Mouse (Mus musculus) embryo, embryonic 11 days (tissue): Measurements from ENCODE around the gene Aph1b.
A peak's percentile ranks its signal among the peaks of the same experiment; 100 is the strongest.
"Not testable (repeated sequence)": the region's sequence is repeated elsewhere in the genome, so short reads cannot be mapped to it uniquely, and the experiment has no call there.

Source experiments
- DNase-seq: peaks from one replicate; pipeline ENCODE4 v3.0.0-alpha.2; 2015

The Aph1b gene

GRCm38 (mm10) chr9:66795464-66796324, at the start of gene Aph1b:
Gene Aph1b (minus strand): TSS chr9:66795490.
- DNase-seq = peak; percentile 98

- DNase-seq = no peak
These were observed 39.8 kb upstream of the Aph1b start for GRCm38 (mm10) chr9:66835097-66835480.

- DNase-seq = peak; percentile 100
These were observed 39.2 kb upstream of the Aph1b start, which contains the start of gene Aph1c for GRCm38 (mm10) chr9:66834318-66835096. Gene Aph1c (minus strand): TSS chr9:66834726.

- DNase-seq = no peak
These were observed 38.6 kb upstream of the Aph1b start for GRCm38 (mm10) chr9:66833851-66834250.

GRCm38 (mm10) chr9:66832366-66832908, 37.1 kb upstream of the Aph1b start:
- DNase-seq = no peak

GRCm38 (mm10) chr9:66825990-66826389, 30.7 kb upstream of the Aph1b start:
- peak; percentile 74 for DNase-seq

- DNase-seq = not testable (repeated sequence)
These were observed 27.0 kb upstream of the Aph1b start for GRCm38 (mm10) chr9:66822255-66822654.

GRCm38 (mm10) chr9:66820996-66821395, 25.7 kb upstream of the Aph1b start:
- DNase-seq = no peak

GRCm38 (mm10) chr9:66813392-66813791, 18.1 kb upstream of the Aph1b start:
- no peak for DNase-seq

- peak; percentile 58 for DNase-seq
These were observed 10.7 kb upstream of the Aph1b start for GRCm38 (mm10) chr9:66805951-66806350.

- DNase-seq = no peak
These were observed 6.7 kb upstream of the Aph1b start for GRCm38 (mm10) chr9:66801947-66802346.

GRCm38 (mm10) chr9:66796739-66797138, 1.4 kb upstream of the Aph1b start, which contains the start of gene Gm10647:
Gene Gm10647 (plus strand): TSS chr9:66797039.
- no peak for DNase-seq

- peak; percentile 27 for DNase-seq
These were observed 444 bp downstream of the Aph1b start for GRCm38 (mm10) chr9:66794629-66795463.

GRCm38 (mm10) chr9:66787821-66788220, 7.5 kb downstream of the Aph1b start:
- peak; percentile 73 for DNase-seq

- DNase-seq = not testable (repeated sequence)
These were observed 10.7 kb downstream of the Aph1b start for GRCm38 (mm10) chr9:66784552-66784951.

- no peak for DNase-seq
These were observed 24.6 kb downstream of the Aph1b start for GRCm38 (mm10) chr9:66770701-66771100.

- no peak for DNase-seq
These were observed 26.0 kb downstream of the Aph1b start for GRCm38 (mm10) chr9:66769275-66769674.

- DNase-seq = no peak
These were observed 26.6 kb downstream of the Aph1b start for GRCm38 (mm10) chr9:66768721-66769120.

- no peak for DNase-seq
These were observed 34.3 kb downstream of the Aph1b start for GRCm38 (mm10) chr9:66760991-66761390.

- DNase-seq = no peak
These were observed 42.4 kb downstream of the Aph1b start for GRCm38 (mm10) chr9:66752849-66753248.

- no peak for DNase-seq
These were observed 46.9 kb downstream of the Aph1b start for GRCm38 (mm10) chr9:66748390-66748789.

GRCm38 (mm10) chr9:66744531-66744930, 50.8 kb downstream of the Aph1b start:
- DNase-seq = no peak
